Mouse (Mus musculus) kidney, embryonic 15.5 days (tissue): ENCODE measurements at regions not wholly inside any gene's neighbourhood (a gene's known extent, or its start where the extent isn't known, plus 50 kb on each side); places are given as distances from the start of the nearest gene placed in this dataset.
A peak's percentile ranks its signal among the peaks of the same experiment; 100 is the strongest.

ENCODE experiments used
- ATAC-seq: fragments of 200-750 bp; cut with Nextera tagmentation; replicated peaks from 2 replicates; pipeline ENCODE4 v1.8.0; 2017; ENCODE audit warnings: moderate TSS enrichment; ENCODE audit not compliant: low FRiP score
- H3K27ac ChIP-seq: fragments of 300-500 bp; sonication (generic); 2 replicates; pipeline ENCODE4 v1.5.1; 2015; ENCODE audit warnings: mild to moderate bottlenecking, inconsistent platforms
- H3K27me3 ChIP-seq: fragments of 300-500 bp; sonication (generic); 2 replicates; pipeline ENCODE4 v1.6.1; 2015; ENCODE audit warnings: inconsistent platforms
- H3K36me3 ChIP-seq: fragments of 300-500 bp; sonication (generic); 2 replicates; pipeline ENCODE4 v1.6.1; 2015; ENCODE audit warnings: inconsistent platforms
- H3K4me1 ChIP-seq: fragments of 300-500 bp; sonication (generic); 2 replicates; pipeline ENCODE4 v1.6.1; 2015; ENCODE audit warnings: inconsistent platforms
- H3K4me2 ChIP-seq: fragments of 300-500 bp; sonication (generic); 2 replicates; pipeline ENCODE4 v1.6.1; 2015; ENCODE audit warnings: moderate library complexity, mild to moderate bottlenecking, inconsistent platforms
- H3K4me3 ChIP-seq: fragments of 300-500 bp; sonication (generic); replicated peaks from 2 replicates; pipeline ENCODE4 v1.5.1; 2015; ENCODE audit warnings: mild to moderate bottlenecking, inconsistent platforms
- H3K9ac ChIP-seq: fragments of 300-500 bp; sonication (generic); 2 replicates; pipeline ENCODE4 v1.6.1; 2015; ENCODE audit warnings: mild to moderate bottlenecking, inconsistent platforms
- H3K9me3 ChIP-seq: fragments of 300-500 bp; sonication (generic); replicated peaks from 2 replicates; pipeline ENCODE4 v1.6.1; 2016; ENCODE audit warnings: inconsistent platforms
- WGBS: fragments of 180-500 bp; shearing (Covaris S2); methylation state at CpG from one replicate; pipeline ENCODE4 v1.1.7; 2015; ENCODE audit warnings: mixed read lengths; 5-methylcytosine and 5-hydroxymethylcytosine counted together

GRCm38 (mm10) chr3:21404058-21404457 lies 672.4 kb upstream of the Tbl1xr1 start:
- H3K36me3 ChIP-seq = no peaks in the 10 kb centered on the region
- no peak overlapping the region for H3K9ac ChIP-seq
- no peak overlapping the region for H3K27ac ChIP-seq
- 70% methylated on average over 3 of the region's 3 CpGs for WGBS
- no peaks in the 10 kb centered on the region for H3K4me1 ChIP-seq
- H3K27me3 ChIP-seq = no peaks in the 10 kb centered on the region
- no peak overlapping the region for H3K4me3 ChIP-seq
- no peaks in the 10 kb centered on the region for H3K9me3 ChIP-seq
- H3K4me2 ChIP-seq = no peak overlapping the region
- ATAC-seq = no peak

- 89% methylated on average over 5 of the region's 5 CpGs for WGBS
- Histone ChIP-seq H3K4me3 (no peak overlapping the region), H3K9me3 (no peaks in the 10 kb centered on the region), H3K27me3 (no peaks in the 10 kb centered on the region), H3K36me3 (no peaks in the 10 kb centered on the region), H3K27ac (no peak overlapping the region), H3K9ac (no peak overlapping the region), H3K4me1 (no peaks in the 10 kb centered on the region), H3K4me2 (no peak overlapping the region)
- ATAC-seq = no peak
Measured at GRCm38 (mm10) chr3:21407077-21407476, 669.4 kb upstream of the Tbl1xr1 start.

- 83% methylated on average over 2 of the region's 2 CpGs for WGBS
- Histone ChIP-seq H3K27me3 (no peaks in the 10 kb centered on the region), H3K4me1 (no peaks in the 10 kb centered on the region), H3K36me3 (no peaks in the 10 kb centered on the region), H3K9me3 (no peaks in the 10 kb centered on the region), H3K9ac (no peak overlapping the region), H3K27ac (no peak overlapping the region), H3K4me2 (no peak overlapping the region), H3K4me3 (no peak overlapping the region)
- ATAC-seq = no peak
Measured at GRCm38 (mm10) chr3:21412010-21412409, 664.4 kb upstream of the Tbl1xr1 start.

GRCm38 (mm10) chr3:21423139-21423538 lies 653.3 kb upstream of the Tbl1xr1 start:
- H3K9me3 ChIP-seq = no peaks in the 10 kb centered on the region
- no peaks in the 10 kb centered on the region for H3K36me3 ChIP-seq
- ATAC-seq = no peak
- WGBS = 71% methylated on average over 5 of the region's 5 CpGs
- H3K4me1 ChIP-seq = 0 out of 2 replicates have a peak, but pooled peaks cover 3% of the 10 kb centered on the region
- no peak overlapping the region for H3K9ac ChIP-seq
- no peaks in the 10 kb centered on the region for H3K27me3 ChIP-seq
- H3K4me2 ChIP-seq = no peak overlapping the region
- H3K4me3 ChIP-seq = no peak overlapping the region
- H3K27ac ChIP-seq = no peak overlapping the region

GRCm38 (mm10) chr3:21426538-21426937 lies 649.9 kb upstream of the Tbl1xr1 start:
- Histone ChIP-seq H3K4me2 (no peak overlapping the region), H3K27me3 (no peaks in the 10 kb centered on the region), H3K27ac (no peak overlapping the region), H3K4me1 (0 out of 2 replicates have a peak, but pooled peaks cover 6% of the 10 kb centered on the region), H3K4me3 (no peak overlapping the region), H3K9me3 (no peaks in the 10 kb centered on the region), H3K9ac (no peak overlapping the region), H3K36me3 (no peaks in the 10 kb centered on the region)
- WGBS = 75% methylated on average over 6 of the region's 6 CpGs
- no peak for ATAC-seq

- ATAC-seq = 0 out of 2 replicates have a peak, but pooled peaks have one; percentile 12
- Histone ChIP-seq H3K27me3 (no peaks in the 10 kb centered on the region), H3K9me3 (no peaks in the 10 kb centered on the region), H3K4me1 (0 out of 2 replicates have a peak, but pooled peaks cover 6% of the 10 kb centered on the region), H3K27ac (peak overlapping the region; percentile 51), H3K36me3 (no peaks in the 10 kb centered on the region), H3K9ac (no peak overlapping the region), H3K4me2 (no peak overlapping the region), H3K4me3 (no peak overlapping the region)
- WGBS = 60% methylated on average over 6 of the region's 6 CpGs
Measured at GRCm38 (mm10) chr3:21427408-21428031, 648.9 kb upstream of the Tbl1xr1 start.

- no peak overlapping the region for H3K4me2 ChIP-seq
- H3K27me3 ChIP-seq = no peaks in the 10 kb centered on the region
- H3K9ac ChIP-seq = no peak overlapping the region
- H3K4me1 ChIP-seq = 0 out of 2 replicates have a peak, but pooled peaks cover 6% of the 10 kb centered on the region
- H3K4me3 ChIP-seq = no peak overlapping the region
- no peaks in the 10 kb centered on the region for H3K36me3 ChIP-seq
- H3K9me3 ChIP-seq = no peaks in the 10 kb centered on the region
- peak overlapping the region; percentile 51; the same call in 1 of the 2 replicates for H3K27ac ChIP-seq
- 11% methylated on average over 2 of the region's 2 CpGs for WGBS
- ATAC-seq = peak; percentile 40; the same call in 1 of the 2 replicates
Measured at GRCm38 (mm10) chr3:21428120-21428519, 648.3 kb upstream of the Tbl1xr1 start.

GRCm38 (mm10) chr3:21464245-21464644 lies 612.2 kb upstream of the Tbl1xr1 start:
- no peak for ATAC-seq
- H3K9me3 ChIP-seq = no peaks in the 10 kb centered on the region
- 77% methylated on average over 4 of the region's 4 CpGs for WGBS
- H3K27ac ChIP-seq = no peak overlapping the region
- no peaks in the 10 kb centered on the region for H3K27me3 ChIP-seq
- no peak overlapping the region for H3K9ac ChIP-seq
- no peaks in the 10 kb centered on the region for H3K4me1 ChIP-seq
- H3K36me3 ChIP-seq = no peaks in the 10 kb centered on the region
- H3K4me2 ChIP-seq = no peak overlapping the region
- H3K4me3 ChIP-seq = no peak overlapping the region

GRCm38 (mm10) chr3:21466113-21466645 lies 610.3 kb upstream of the Tbl1xr1 start:
- Histone ChIP-seq H3K9me3 (no peaks in the 10 kb centered on the region), H3K27ac (no peak overlapping the region), H3K27me3 (no peaks in the 10 kb centered on the region), H3K4me2 (no peak overlapping the region), H3K9ac (no peak overlapping the region), H3K4me1 (no peaks in the 10 kb centered on the region), H3K4me3 (no peak overlapping the region), H3K36me3 (no peaks in the 10 kb centered on the region)
- ATAC-seq = no peak
- WGBS = 35% methylated on average over 7 of the region's 7 CpGs

GRCm38 (mm10) chr3:21477366-21477765 lies 599.1 kb upstream of the Tbl1xr1 start:
- no peaks in the 10 kb centered on the region for H3K36me3 ChIP-seq
- 80% methylated on average over 4 of the region's 4 CpGs for WGBS
- no peak overlapping the region for H3K27ac ChIP-seq
- H3K4me3 ChIP-seq = no peak overlapping the region
- no peaks in the 10 kb centered on the region for H3K9me3 ChIP-seq
- no peak for ATAC-seq
- H3K27me3 ChIP-seq = no peaks in the 10 kb centered on the region
- H3K9ac ChIP-seq = no peak overlapping the region
- H3K4me2 ChIP-seq = no peak overlapping the region
- peaks cover 8% of the 10 kb centered on the region for H3K4me1 ChIP-seq

- Histone ChIP-seq H3K4me2 (no peak overlapping the region), H3K9me3 (no peaks in the 10 kb centered on the region), H3K4me1 (peaks cover 8% of the 10 kb centered on the region), H3K4me3 (no peak overlapping the region), H3K9ac (no peak overlapping the region), H3K36me3 (no peaks in the 10 kb centered on the region), H3K27me3 (no peaks in the 10 kb centered on the region), H3K27ac (peak overlapping the region; percentile 49)
- ATAC-seq = peak; percentile 91
- 22% methylated on average over 5 of the region's 5 CpGs for WGBS
Measured at GRCm38 (mm10) chr3:21479021-21479795, 597.2 kb upstream of the Tbl1xr1 start.

GRCm38 (mm10) chr3:21479846-21480245 lies 596.6 kb upstream of the Tbl1xr1 start:
- no peak overlapping the region for H3K4me2 ChIP-seq
- no peak overlapping the region for H3K9ac ChIP-seq
- H3K27ac ChIP-seq = no peak overlapping the region
- no peak overlapping the region for H3K4me3 ChIP-seq
- no peak for ATAC-seq
- H3K36me3 ChIP-seq = no peaks in the 10 kb centered on the region
- no peaks in the 10 kb centered on the region for H3K27me3 ChIP-seq
- H3K9me3 ChIP-seq = no peaks in the 10 kb centered on the region
- peaks cover 8% of the 10 kb centered on the region for H3K4me1 ChIP-seq
